Comparison of ENCODE assay signal across 7 mouse cellular contexts in the genomic region with DNA sequence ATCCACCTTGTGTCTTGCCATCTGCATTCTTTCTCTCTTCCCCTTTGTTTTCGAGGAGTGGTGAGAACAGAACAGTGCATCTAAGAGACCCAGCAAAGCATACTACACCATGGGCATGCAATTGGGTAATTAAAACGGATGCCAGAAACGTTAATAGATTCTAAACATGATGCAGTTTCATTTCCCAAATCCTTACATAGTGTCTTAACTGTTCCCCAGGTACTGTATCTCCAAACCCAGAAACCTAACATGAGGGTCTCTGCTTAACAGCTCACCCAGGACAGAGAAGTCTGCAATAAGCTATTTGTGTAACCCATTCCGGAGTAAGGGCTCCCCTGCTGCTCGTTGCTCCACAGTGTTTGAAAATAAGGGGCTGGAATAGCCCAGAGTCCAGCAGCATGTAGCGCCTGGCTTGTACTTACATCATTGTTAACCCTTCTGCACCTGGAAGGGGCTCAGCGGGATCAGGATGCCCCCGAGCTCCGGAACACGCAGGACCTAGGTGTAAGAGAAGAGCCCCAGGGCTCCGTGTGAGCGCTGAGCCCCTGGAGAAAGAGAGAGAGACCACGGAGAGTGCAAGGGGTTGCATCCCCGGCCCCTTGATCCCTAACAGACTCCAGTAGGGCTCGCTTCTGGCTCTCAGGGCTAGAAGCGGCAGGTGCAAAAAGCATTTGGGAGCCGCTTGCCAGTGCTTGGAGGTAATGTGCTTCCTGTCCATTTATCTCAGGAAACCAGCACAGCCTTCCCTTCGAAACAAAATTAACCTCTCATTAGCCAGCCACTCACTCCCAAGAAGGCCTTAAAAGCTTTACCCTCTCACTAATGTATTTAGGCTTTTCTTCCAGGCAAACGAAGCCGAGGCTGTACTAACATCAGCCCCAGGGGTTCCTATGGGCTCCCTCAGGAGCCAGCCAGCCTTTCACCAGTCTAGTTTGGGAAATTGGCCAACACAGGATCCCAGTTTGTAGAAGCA. TPM values are rescaled to one million over a fixed set of nuclear protein-coding genes. Genes with fewer than 3 reads are reported as not detected.
DNase-seq lines count a peak whose midpoint lies in the region; ATAC-seq and TF ChIP-seq lines count a peak whose summit lies in the region.

No protein-coding gene starts in this region.

- H3K27ac ChIP-seq in forebrain, embryonic 15.5 days (replicated peaks) = peak overlapping the region; percentile 91
- peak overlapping the region; percentile 98 for H3K27ac ChIP-seq in hindbrain, embryonic 13.5 days
- H3K27ac ChIP-seq in midbrain, embryonic 14.5 days (replicated peaks; ENCODE audit: low read depth, low read length) = peak overlapping the region; percentile 95

- under 1% methylated on average over 20 of the region's 20 CpGs for WGBS in forebrain, embryonic 15.5 days
- WGBS in hindbrain, embryonic 13.5 days = under 1% methylated on average over 20 of the region's 20 CpGs
- under 1% methylated on average over 20 of the region's 20 CpGs for WGBS in midbrain, embryonic 14.5 days

- peak overlapping the region; percentile 69 for H3K9ac ChIP-seq in forebrain, embryonic 15.5 days (replicated peaks)
- peak overlapping the region; percentile 93 for H3K9ac ChIP-seq in hindbrain, embryonic 13.5 days
- peak overlapping the region; percentile 72 for H3K9ac ChIP-seq in midbrain, embryonic 14.5 days (replicated peaks; ENCODE audit: low read length)

- peak overlapping the region; percentile 79 for H3K4me2 ChIP-seq in forebrain, embryonic 15.5 days (replicated peaks)
- peak overlapping the region; percentile 71 for H3K4me2 ChIP-seq in hindbrain, embryonic 13.5 days
- H3K4me2 ChIP-seq in midbrain, embryonic 14.5 days (ENCODE audit: low read length) = peak overlapping the region; percentile 76

- no peak for ATAC-seq in forebrain, embryonic 15.5 days (replicated peaks)
- ATAC-seq in hindbrain, embryonic 13.5 days (ENCODE audit: low FRiP score) = peak; percentile 19
- ATAC-seq in midbrain, embryonic 14.5 days (ENCODE audit: low FRiP score, low TSS enrichment) = 0 out of 2 replicates have a peak, but pooled peaks have one; percentile 1

- peaks cover 56% of the 10 kb centered on the region for H3K27me3 ChIP-seq in E14TG2a.4 (ENCODE audit: insufficient read depth, low read length)
- H3K27me3 ChIP-seq in forebrain, embryonic 15.5 days = no peaks in the 10 kb centered on the region
- no peaks in the 10 kb centered on the region for H3K27me3 ChIP-seq in hindbrain, embryonic 13.5 days
- H3K27me3 ChIP-seq in midbrain, embryonic 14.5 days (ENCODE audit: control insufficient read depth, insufficient read depth, low read length) = no peaks in the 10 kb centered on the region

- H3K4me1 ChIP-seq in E14TG2a.4 (replicated peaks; ENCODE audit: low read depth, low read length) = peaks cover 40% of the 10 kb centered on the region
- H3K4me1 ChIP-seq in forebrain, embryonic 15.5 days = peaks cover 46% of the 10 kb centered on the region
- peaks cover 18% of the 10 kb centered on the region for H3K4me1 ChIP-seq in hindbrain, embryonic 13.5 days (replicated peaks)
- H3K4me1 ChIP-seq in midbrain, embryonic 14.5 days (ENCODE audit: control insufficient read depth, insufficient read depth, low read length) = peaks cover 15% of the 10 kb centered on the region

- H3K9me3 ChIP-seq in E14TG2a.4 (ENCODE audit: low read length) = no peaks in the 10 kb centered on the region
- no peaks in the 10 kb centered on the region for H3K9me3 ChIP-seq in forebrain, embryonic 15.5 days
- H3K9me3 ChIP-seq in hindbrain, embryonic 13.5 days = no peaks in the 10 kb centered on the region
- H3K9me3 ChIP-seq in midbrain, embryonic 14.5 days (ENCODE audit: control insufficient read depth, low read length) = no peaks in the 10 kb centered on the region

- peak overlapping the region; percentile 81 for H3K4me3 ChIP-seq in E14TG2a.4 (replicated peaks; ENCODE audit: low read length)
- peak overlapping the region; percentile 59 for H3K4me3 ChIP-seq in forebrain, embryonic 15.5 days
- peak overlapping the region; percentile 80 for H3K4me3 ChIP-seq in hindbrain, embryonic 13.5 days
- H3K4me3 ChIP-seq in midbrain, embryonic 14.5 days (replicated peaks; ENCODE audit: low read depth, low read length) = peak overlapping the region; percentile 63

- no peaks in the 10 kb centered on the region for H3K36me3 ChIP-seq in E14TG2a.4 (ENCODE audit: insufficient read depth, low read length)
- H3K36me3 ChIP-seq in forebrain, embryonic 15.5 days = no peaks in the 10 kb centered on the region
- H3K36me3 ChIP-seq in hindbrain, embryonic 13.5 days = no peaks in the 10 kb centered on the region
- no peaks in the 10 kb centered on the region for H3K36me3 ChIP-seq in midbrain, embryonic 14.5 days (ENCODE audit: control insufficient read depth, insufficient read depth, low read length)

- peak; percentile 45 for DNase-seq in NIH3T3 (ENCODE audit: low read depth)
- peak; percentile 76 for DNase-seq in midbrain, embryonic 14.5 days
- DNase-seq in right cerebral cortex, postnatal 36 days (ENCODE audit: low spot score in 2 of 2) = no peak
- DNase-seq in ovary, postnatal 14 days (ENCODE audit: low spot score) = no peak

- no peak for TF ChIP-seq CTCF in E14TG2a.4 (conservative IDR thresholded peaks at IDR 0.05; ENCODE audit: low read length)

RNA-seq across cellular contexts. Expression of a gene that starts 1.4 kb away (rescaled TPM):
- 48.2 and 51.9 TPM in 2 replicates for polyA plus RNA-seq in forebrain, embryonic 15.5 days (2015; fragmentation: Nextera tagmentation; extraction: Ambion mirVana)
- polyA plus RNA-seq in hindbrain, embryonic 13.5 days (2015; fragmentation: Nextera tagmentation; extraction: Ambion mirVana) = 86.6 and 97.1 TPM in 2 replicates
- 76.4 and 107 TPM in 2 replicates for polyA plus RNA-seq in midbrain, embryonic 14.5 days (2014; fragmentation: Nextera tagmentation; extraction: Ambion mirVana)

Comparison
In these comparisons a context has a peak if more than half of its experiments do, and no peak if none do; other contexts are left out.
1. DNase-seq: peak in NIH3T3 (single experiment) and midbrain, embryonic 14.5 days (single experiment); none in right cerebral cortex, postnatal 36 days (0 of 2) and ovary, postnatal 14 days (single experiment).
2. Peak in every context shown above with its lines, with median percentiles within 50 percentile points of each other: H3K4me3 ChIP-seq, H3K27ac ChIP-seq, H3K4me2 ChIP-seq and H3K9ac ChIP-seq.